Mouse (Mus musculus) heart, embryonic 14.5 days (tissue): Measurements from ENCODE around the gene Fancd2os. TPM values are rescaled to one million over a fixed set of nuclear protein-coding genes. Genes with fewer than 3 reads are reported as not detected.

Experiments
- ATAC-seq: fragments of 200-750 bp; cut with Nextera tagmentation; 2 replicates; pipeline ENCODE4 v1.8.0; 2017; ENCODE audit warnings: low read depth, moderate TSS enrichment; ENCODE audit not compliant: insufficient number of reproducible peaks, insufficient read depth, low FRiP score
- H3K27ac ChIP-seq, 2 experiments: fragments of 200-500 bp in 1 of 2; fragments of 300-500 bp in 1 of 2; sonication (generic) in 1 of 2; replicated peaks in 1 of 2; 2 replicates each; pipeline ENCODE4 v1.5.1; 2012 to 2014; ENCODE audit warnings: low read depth in 2 of 2, low read length in 2 of 2, control low read depth in 1 of 2, mild to moderate bottlenecking in 1 of 2, mixed read lengths in 1 of 2; ENCODE audit not compliant: control insufficient read depth in 1 of 2, insufficient read depth in 1 of 2
- H3K27me3 ChIP-seq: fragments of 300-500 bp; sonication (generic); 2 replicates; pipeline ENCODE4 v1.6.1; 2014; ENCODE audit warnings: mild to moderate bottlenecking, low read length, control low read depth; ENCODE audit not compliant: control insufficient read depth, insufficient read depth
- H3K36me3 ChIP-seq: fragments of 300-500 bp; sonication (generic); 2 replicates; pipeline ENCODE4 v1.6.1; 2014; ENCODE audit warnings: mild to moderate bottlenecking, control low read depth, low read length, mixed read lengths; ENCODE audit not compliant: control insufficient read depth, insufficient read depth
- H3K4me1 ChIP-seq, 2 experiments: fragments of 200-500 bp in 1 of 2; fragments of 300-500 bp in 1 of 2; sonication (generic) in 1 of 2; 2 replicates each; pipeline ENCODE4 v1.6.1; 2012 to 2014; ENCODE audit warnings: low read length in 2 of 2, control low read depth in 1 of 2, mixed read lengths in 1 of 2; ENCODE audit not compliant: control insufficient read depth in 2 of 2, insufficient read depth in 2 of 2
- H3K4me2 ChIP-seq: fragments of 300-500 bp; sonication (generic); 2 replicates; pipeline ENCODE4 v1.6.1; 2014; ENCODE audit warnings: mild to moderate bottlenecking, low read length
- H3K4me3 ChIP-seq, 2 experiments: fragments of 200-500 bp in 1 of 2; fragments of 300-500 bp in 1 of 2; sonication (generic) in 1 of 2; 2 replicates each; pipeline ENCODE4 v1.5.1; 2012 to 2014; ENCODE audit warnings: low read length in 2 of 2, mild to moderate bottlenecking in 2 of 2, control low read depth in 1 of 2, low read depth in 1 of 2, moderate library complexity in 1 of 2; ENCODE audit not compliant: control insufficient read depth in 1 of 2, insufficient read depth in 1 of 2
- H3K9ac ChIP-seq: fragments of 300-500 bp; sonication (generic); 2 replicates; pipeline ENCODE4 v1.6.1; 2014; ENCODE audit warnings: mild to moderate bottlenecking, low read length
- H3K9me3 ChIP-seq: fragments of 300-500 bp; sonication (generic); 2 replicates; pipeline ENCODE4 v1.6.1; 2016; ENCODE audit warnings: low read length, control low read depth; ENCODE audit not compliant: control insufficient read depth
- WGBS: fragments of 180-500 bp; shearing (Covaris S2); extraction: QIAGEN DNeasy Blood & Tissue Kit; methylation state at CpG from one replicate; pipeline ENCODE4 v1.1.7; 2014; 5-methylcytosine and 5-hydroxymethylcytosine counted together
- polyA plus RNA-seq: library from polyadenylated mRNA; unstranded; fragments of >200 nt; fragmentation: Nextera tagmentation; extraction: Ambion mirVana; gene quantifications from 2 replicates; pipeline ENCODE4 v1.2.1, GENCODE M21; 2014

The Fancd2os gene
- polyA plus RNA-seq, 1 experiment from 2014 or later, result 0.31 TPM

GRCm38 (mm10) chr6:113604432-113605223 lies 4.1 kb upstream of the Fancd2os start, which contains the start of gene Brk1:
Gene Brk1, plus strand, starts transcription at chr6:113604772.
- H3K4me1 ChIP-seq, result peaks cover 0 to 13% of the 10 kb centered on the region in 2 experiments; a peak in 3 of 4 replicates
- WGBS, result under 1% methylated on average over 57 of the region's 65 CpGs
- peak within 1 kb of the TSS; percentile 90 for H3K4me2 ChIP-seq
- H3K27me3 ChIP-seq, result no peaks in the 10 kb centered on the region
- H3K27ac ChIP-seq, result peak within 1 kb of the TSS; percentile 58 to 84
- H3K4me3 ChIP-seq, result peak within 1 kb of the TSS; percentile 77 to 97
- no peaks in the 10 kb centered on the region for H3K9me3 ChIP-seq
- peak within 1 kb of the TSS; percentile 93 for H3K9ac ChIP-seq
- peaks cover 13% of the 10 kb centered on the region; the same call in 1 of the 2 replicates for H3K36me3 ChIP-seq
- peak; percentile 89 for ATAC-seq

GRCm38 (mm10) chr6:113603993-113604392 lies 3.5 kb upstream of the Fancd2os start:
- Histone ChIP-seq H3K4me3 (peak overlapping the region; percentile 77 to 97), H3K9me3 (no peaks in the 10 kb centered on the region), H3K27me3 (no peaks in the 10 kb centered on the region), H3K27ac (peak overlapping the region in 1 of 2 experiments; percentile 84; a peak in 2 of 4 replicates), H3K4me2 (peak overlapping the region; percentile 90), H3K4me1 (peaks cover 0 to 13% of the 10 kb centered on the region in 2 experiments; a peak in 3 of 4 replicates), H3K36me3 (peaks cover 12% of the 10 kb centered on the region; the same call in 1 of the 2 replicates), H3K9ac (peak overlapping the region; percentile 93)
- no peak for ATAC-seq
- WGBS, result 53% methylated on average over 12 of the region's 12 CpGs

- Histone ChIP-seq H3K4me3 (no peak overlapping the region), H3K9ac (no peak overlapping the region), H3K4me1 (peaks cover 0 to 13% of the 10 kb centered on the region in 2 experiments; a peak in 3 of 4 replicates), H3K27me3 (no peaks in the 10 kb centered on the region), H3K4me2 (no peak overlapping the region), H3K9me3 (no peaks in the 10 kb centered on the region), H3K27ac (no peak overlapping the region), H3K36me3 (peaks cover 5% of the 10 kb centered on the region; the same call in 1 of the 2 replicates)
- WGBS, result 89% methylated on average over 6 of the region's 6 CpGs
- ATAC-seq, result no peak
Measured at GRCm38 (mm10) chr6:113602821-113603220, 2.3 kb upstream of the Fancd2os start.

GRCm38 (mm10) chr6:113599833-113600232 lies 682 bp downstream of the Fancd2os start:
- no peak overlapping the region for H3K27ac ChIP-seq
- H3K4me1 ChIP-seq, result no peaks in the 10 kb centered on the region; a peak in 1 of 4 replicates
- H3K4me3 ChIP-seq, result no peak overlapping the region
- no peak overlapping the region; the same call in 1 of the 2 replicates for H3K9ac ChIP-seq
- H3K9me3 ChIP-seq, result no peaks in the 10 kb centered on the region
- ATAC-seq, result no peak
- WGBS, result 69% methylated on average over 5 of the region's 5 CpGs
- no peaks in the 10 kb centered on the region; the same call in 1 of the 2 replicates for H3K36me3 ChIP-seq
- H3K27me3 ChIP-seq, result no peaks in the 10 kb centered on the region
- H3K4me2 ChIP-seq, result no peak overlapping the region

- H3K4me1 ChIP-seq, result no peaks in the 10 kb centered on the region; a peak in 1 of 4 replicates
- H3K4me2 ChIP-seq, result no peak overlapping the region
- no peaks in the 10 kb centered on the region; the same call in 1 of the 2 replicates for H3K36me3 ChIP-seq
- no peak overlapping the region for H3K4me3 ChIP-seq
- WGBS, result 86% methylated on average over 4 of the region's 4 CpGs
- no peak overlapping the region for H3K9ac ChIP-seq
- H3K27ac ChIP-seq, result no peak overlapping the region
- no peak for ATAC-seq
- no peaks in the 10 kb centered on the region for H3K9me3 ChIP-seq
- no peaks in the 10 kb centered on the region for H3K27me3 ChIP-seq
Measured at GRCm38 (mm10) chr6:113597945-113598344, 2.6 kb downstream of the Fancd2os start.

GRCm38 (mm10) chr6:113592637-113593036 lies 7.9 kb downstream of the Fancd2os start:
- Histone ChIP-seq H3K4me1 (no peaks in the 10 kb centered on the region), H3K9me3 (no peaks in the 10 kb centered on the region), H3K4me3 (no peak overlapping the region), H3K4me2 (no peak overlapping the region), H3K27me3 (no peaks in the 10 kb centered on the region), H3K36me3 (peaks cover 5% of the 10 kb centered on the region; the same call in 1 of the 2 replicates), H3K27ac (no peak overlapping the region), H3K9ac (no peak overlapping the region)
- no peak for ATAC-seq
- WGBS, result 91% methylated on average over 2 of the region's 2 CpGs

GRCm38 (mm10) chr6:113586466-113587183 lies 13.9 kb downstream of the Fancd2os start:
- no peak for ATAC-seq
- Histone ChIP-seq H3K9me3 (no peaks in the 10 kb centered on the region), H3K4me2 (no peak overlapping the region), H3K4me3 (no peak overlapping the region), H3K36me3 (peaks cover 15% of the 10 kb centered on the region; the same call in 1 of the 2 replicates), H3K27me3 (no peaks in the 10 kb centered on the region), H3K27ac (no peak overlapping the region), H3K9ac (no peak overlapping the region), H3K4me1 (no peaks in the 10 kb centered on the region)
- 65% methylated on average over 5 of the region's 5 CpGs for WGBS
